Mouse (Mus musculus): Measurements from ENCODE around the gene Stk39. TPM values are rescaled to one million over a fixed set of nuclear protein-coding genes. Genes with fewer than 3 reads are reported as not detected.

The Stk39 gene
- polyA plus RNA-seq, 1 experiment from 2014 or later: 53.0 TPM

GRCm38 (mm10) chr2:68232929-68233328 lies 239.1 kb downstream of the Stk39 start:
- Histone ChIP-seq H3K9me3 (ENCODE audit: control insufficient read depth, low read length) (no peaks in the 10 kb centered on the region), H3K4me1 (replicated peaks; ENCODE audit: control insufficient read depth, insufficient read depth, low read length) (no peaks in the 10 kb centered on the region), H3K27me3 (ENCODE audit: control insufficient read depth, insufficient read depth, low read length) (no peaks in the 10 kb centered on the region), H3K4me2 (replicated peaks; ENCODE audit: low read depth, low read length) (no peak overlapping the region), H3K4me3 (ENCODE audit: low read depth, low read length) (no peak overlapping the region), H3K36me3 (ENCODE audit: control insufficient read depth, insufficient read depth, low read length) (no peaks in the 10 kb centered on the region), H3K9ac (ENCODE audit: low read depth, low read length) (no peak overlapping the region), H3K27ac (ENCODE audit: low read depth, low read length) (no peak overlapping the region)
- ATAC-seq (ENCODE audit: low FRiP score) (no peak), DNase-seq (ENCODE audit: low spot score) (no peak)
- 91% methylated on average over 5 of the region's 5 CpGs for WGBS

GRCm38 (mm10) chr2:68229872-68230271 lies 242.2 kb downstream of the Stk39 start:
- DNase-seq (ENCODE audit: low spot score) (no peak), ATAC-seq (ENCODE audit: low FRiP score) (no peak)
- Histone ChIP-seq H3K4me3 (ENCODE audit: low read depth, low read length) (no peak overlapping the region), H3K9ac (ENCODE audit: low read depth, low read length) (no peak overlapping the region), H3K27ac (ENCODE audit: low read depth, low read length) (no peak overlapping the region), H3K9me3 (ENCODE audit: control insufficient read depth, low read length) (no peaks in the 10 kb centered on the region), H3K4me1 (replicated peaks; ENCODE audit: control insufficient read depth, insufficient read depth, low read length) (no peaks in the 10 kb centered on the region), H3K4me2 (replicated peaks; ENCODE audit: low read depth, low read length) (no peak overlapping the region), H3K27me3 (ENCODE audit: control insufficient read depth, insufficient read depth, low read length) (no peaks in the 10 kb centered on the region), H3K36me3 (ENCODE audit: control insufficient read depth, insufficient read depth, low read length) (no peaks in the 10 kb centered on the region)
- 91% methylated on average over 2 of the region's 2 CpGs for WGBS

GRCm38 (mm10) chr2:68229081-68229480 lies 243.0 kb downstream of the Stk39 start:
- H3K4me1 ChIP-seq (replicated peaks; ENCODE audit: control insufficient read depth, insufficient read depth, low read length): no peaks in the 10 kb centered on the region
- DNase-seq (ENCODE audit: low spot score): no peak
- H3K4me2 ChIP-seq (replicated peaks; ENCODE audit: low read depth, low read length): no peak overlapping the region
- H3K9me3 ChIP-seq (ENCODE audit: control insufficient read depth, low read length): no peaks in the 10 kb centered on the region
- H3K27ac ChIP-seq (ENCODE audit: low read depth, low read length): no peak overlapping the region
- H3K36me3 ChIP-seq (ENCODE audit: control insufficient read depth, insufficient read depth, low read length): no peaks in the 10 kb centered on the region
- no peaks in the 10 kb centered on the region for H3K27me3 ChIP-seq (ENCODE audit: control insufficient read depth, insufficient read depth, low read length)
- no peak for ATAC-seq (ENCODE audit: low FRiP score)
- WGBS: 86% methylated on average over 2 of the region's 2 CpGs
- H3K4me3 ChIP-seq (ENCODE audit: low read depth, low read length): no peak overlapping the region
- H3K9ac ChIP-seq (ENCODE audit: low read depth, low read length): no peak overlapping the region

GRCm38 (mm10) chr2:68222227-68222873 lies 249.7 kb downstream of the Stk39 start:
- H3K4me1 ChIP-seq (replicated peaks; ENCODE audit: control insufficient read depth, insufficient read depth, low read length): no peaks in the 10 kb centered on the region
- no peaks in the 10 kb centered on the region for H3K27me3 ChIP-seq (ENCODE audit: control insufficient read depth, insufficient read depth, low read length)
- no peak overlapping the region for H3K4me3 ChIP-seq (ENCODE audit: low read depth, low read length)
- no peak overlapping the region for H3K9ac ChIP-seq (ENCODE audit: low read depth, low read length)
- WGBS: 80% methylated on average over 5 of the region's 5 CpGs
- no peak for DNase-seq (ENCODE audit: low spot score)
- H3K4me2 ChIP-seq (replicated peaks; ENCODE audit: low read depth, low read length): no peak overlapping the region
- no peaks in the 10 kb centered on the region for H3K9me3 ChIP-seq (ENCODE audit: control insufficient read depth, low read length)
- ATAC-seq (ENCODE audit: low FRiP score): no peak
- no peaks in the 10 kb centered on the region for H3K36me3 ChIP-seq (ENCODE audit: control insufficient read depth, insufficient read depth, low read length)
- H3K27ac ChIP-seq (ENCODE audit: low read depth, low read length): no peak overlapping the region

GRCm38 (mm10) chr2:68221226-68221625 lies 250.8 kb downstream of the Stk39 start:
- H3K4me1 ChIP-seq (replicated peaks; ENCODE audit: control insufficient read depth, insufficient read depth, low read length): no peaks in the 10 kb centered on the region
- no peak overlapping the region for H3K4me3 ChIP-seq (ENCODE audit: low read depth, low read length)
- no peaks in the 10 kb centered on the region for H3K36me3 ChIP-seq (ENCODE audit: control insufficient read depth, insufficient read depth, low read length)
- no peak overlapping the region for H3K9ac ChIP-seq (ENCODE audit: low read depth, low read length)
- DNase-seq (ENCODE audit: low spot score) (peak; percentile 52), ATAC-seq (ENCODE audit: low FRiP score) (no peak)
- 69% methylated on average over 4 of the region's 4 CpGs for WGBS
- H3K4me2 ChIP-seq (replicated peaks; ENCODE audit: low read depth, low read length): no peak overlapping the region
- H3K27me3 ChIP-seq (ENCODE audit: control insufficient read depth, insufficient read depth, low read length): no peaks in the 10 kb centered on the region
- H3K9me3 ChIP-seq (ENCODE audit: control insufficient read depth, low read length): no peaks in the 10 kb centered on the region
- no peak overlapping the region for H3K27ac ChIP-seq (ENCODE audit: low read depth, low read length)

DNA sequence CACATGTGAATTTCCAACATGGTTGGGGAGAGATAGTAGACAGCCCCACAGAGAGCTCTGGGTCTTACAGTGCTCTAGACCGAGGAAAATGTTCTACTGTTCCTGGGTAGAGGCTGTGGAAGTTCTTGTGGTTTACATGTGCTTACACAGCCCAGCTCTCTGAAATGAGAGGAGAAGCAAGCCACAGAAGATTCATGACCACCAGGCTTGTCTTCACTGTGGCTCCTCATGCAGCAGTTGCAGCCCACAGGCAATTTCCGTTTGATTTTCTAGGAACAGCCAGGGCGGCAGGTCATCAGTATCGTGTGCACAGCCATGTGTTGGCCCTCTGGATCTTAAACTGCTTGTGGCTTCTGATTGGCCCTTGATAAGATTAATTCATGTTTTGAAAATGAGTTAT lies 252.2 kb downstream of the Stk39 start:
- ATAC-seq (ENCODE audit: low FRiP score): no peak
- no peaks in the 10 kb centered on the region for H3K4me1 ChIP-seq (replicated peaks; ENCODE audit: control insufficient read depth, insufficient read depth, low read length)
- no peaks in the 10 kb centered on the region for H3K36me3 ChIP-seq (ENCODE audit: control insufficient read depth, insufficient read depth, low read length)
- no peaks in the 10 kb centered on the region for H3K27me3 ChIP-seq (ENCODE audit: control insufficient read depth, insufficient read depth, low read length)
- WGBS: 91% methylated on average over 4 of the region's 4 CpGs
- H3K4me3 ChIP-seq (ENCODE audit: low read depth, low read length): no peak overlapping the region
- no peak overlapping the region for H3K27ac ChIP-seq (ENCODE audit: low read depth, low read length)
- H3K4me2 ChIP-seq (replicated peaks; ENCODE audit: low read depth, low read length): no peak overlapping the region
- H3K9ac ChIP-seq (ENCODE audit: low read depth, low read length): no peak overlapping the region
- no peaks in the 10 kb centered on the region for H3K9me3 ChIP-seq (ENCODE audit: control insufficient read depth, low read length)
- DNase-seq (ENCODE audit: low spot score): no peak

- Histone ChIP-seq H3K4me3 (ENCODE audit: low read depth, low read length) (no peak overlapping the region), H3K9ac (ENCODE audit: low read depth, low read length) (no peak overlapping the region), H3K4me2 (replicated peaks; ENCODE audit: low read depth, low read length) (no peak overlapping the region), H3K9me3 (ENCODE audit: control insufficient read depth, low read length) (no peaks in the 10 kb centered on the region), H3K36me3 (ENCODE audit: control insufficient read depth, insufficient read depth, low read length) (no peaks in the 10 kb centered on the region), H3K4me1 (replicated peaks; ENCODE audit: control insufficient read depth, insufficient read depth, low read length) (no peaks in the 10 kb centered on the region), H3K27ac (ENCODE audit: low read depth, low read length) (no peak overlapping the region), H3K27me3 (ENCODE audit: control insufficient read depth, insufficient read depth, low read length) (no peaks in the 10 kb centered on the region)
- ATAC-seq (ENCODE audit: low FRiP score): no peak
- DNase-seq (ENCODE audit: low spot score): no peak
- WGBS: 91% methylated on average over 11 of the region's 11 CpGs
Observed at GRCm38 (mm10) chr2:68215176-68215575, 256.9 kb downstream of the Stk39 start.

GRCm38 (mm10) chr2:68214400-68214799 lies 257.7 kb downstream of the Stk39 start:
- DNase-seq (ENCODE audit: low spot score) (no peak), ATAC-seq (ENCODE audit: low FRiP score) (no peak)
- no peaks in the 10 kb centered on the region for H3K4me1 ChIP-seq (replicated peaks; ENCODE audit: control insufficient read depth, insufficient read depth, low read length)
- 78% methylated on average over 6 of the region's 6 CpGs for WGBS
- no peak overlapping the region for H3K4me2 ChIP-seq (replicated peaks; ENCODE audit: low read depth, low read length)
- H3K27me3 ChIP-seq (ENCODE audit: control insufficient read depth, insufficient read depth, low read length): no peaks in the 10 kb centered on the region
- no peaks in the 10 kb centered on the region for H3K9me3 ChIP-seq (ENCODE audit: control insufficient read depth, low read length)
- no peaks in the 10 kb centered on the region for H3K36me3 ChIP-seq (ENCODE audit: control insufficient read depth, insufficient read depth, low read length)
- H3K27ac ChIP-seq (ENCODE audit: low read depth, low read length): no peak overlapping the region
- H3K9ac ChIP-seq (ENCODE audit: low read depth, low read length): no peak overlapping the region
- no peak overlapping the region for H3K4me3 ChIP-seq (ENCODE audit: low read depth, low read length)

DNA sequence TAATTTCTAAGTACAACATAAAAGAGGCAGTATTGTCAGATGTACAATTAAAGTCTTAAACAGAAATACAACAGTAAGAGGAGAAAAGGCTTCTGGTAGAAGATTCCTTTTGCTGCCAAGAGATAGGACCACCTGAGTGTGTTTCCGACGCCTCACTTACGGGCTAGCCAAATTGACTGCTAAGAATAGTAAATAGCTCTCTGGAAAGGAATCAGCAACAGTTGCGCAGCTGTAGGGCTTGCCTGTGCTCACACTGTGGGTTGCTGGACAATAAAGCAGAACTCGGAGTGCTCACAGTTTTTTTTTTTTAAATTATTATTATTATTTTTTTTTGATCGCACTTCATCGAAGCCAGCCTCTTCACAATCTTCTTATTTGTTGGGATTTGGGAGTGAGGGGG lies 260.6 kb downstream of the Stk39 start:
- no peak overlapping the region for H3K9ac ChIP-seq (ENCODE audit: low read depth, low read length)
- DNase-seq (ENCODE audit: low spot score) (no peak), ATAC-seq (ENCODE audit: low FRiP score) (no peak)
- H3K4me1 ChIP-seq (replicated peaks; ENCODE audit: control insufficient read depth, insufficient read depth, low read length): no peaks in the 10 kb centered on the region
- no peak overlapping the region for H3K4me3 ChIP-seq (ENCODE audit: low read depth, low read length)
- H3K9me3 ChIP-seq (ENCODE audit: control insufficient read depth, low read length): no peaks in the 10 kb centered on the region
- no peaks in the 10 kb centered on the region for H3K27me3 ChIP-seq (ENCODE audit: control insufficient read depth, insufficient read depth, low read length)
- H3K36me3 ChIP-seq (ENCODE audit: control insufficient read depth, insufficient read depth, low read length): no peaks in the 10 kb centered on the region
- 93% methylated on average over 7 of the region's 7 CpGs for WGBS
- H3K4me2 ChIP-seq (replicated peaks; ENCODE audit: low read depth, low read length): no peak overlapping the region
- no peak overlapping the region for H3K27ac ChIP-seq (ENCODE audit: low read depth, low read length)
